Mouse (Mus musculus) ES-Bruce4 (cell line): ENCODE measurements around the gene Tnxb. TPM values are rescaled to one million over a fixed set of nuclear protein-coding genes. Genes with fewer than 3 reads are reported as not detected.
"Not testable (repeated sequence)": the region's sequence is repeated elsewhere in the genome, so short reads cannot be mapped to it uniquely, and the experiment has no call there.

Source experiments
- H3K27ac ChIP-seq: 2 replicates; pipeline ENCODE4 v1.5.1; 2012; ENCODE audit warnings: low read length, inconsistent platforms; ENCODE audit not compliant: insufficient read depth
- H3K27me3 ChIP-seq: 2 replicates; pipeline ENCODE4 v1.6.1; 2012; ENCODE audit warnings: mild to moderate bottlenecking, low read length, inconsistent platforms; ENCODE audit not compliant: control insufficient read depth, poor library complexity, insufficient read depth, severe bottlenecking
- H3K36me3 ChIP-seq: 2 replicates; pipeline ENCODE4 v1.6.1; 2012; ENCODE audit warnings: inconsistent platforms, mild to moderate bottlenecking, low read length, moderate library complexity; ENCODE audit not compliant: control insufficient read depth, poor library complexity, insufficient read depth, severe bottlenecking
- H3K4me1 ChIP-seq: one replicate; pipeline ENCODE4 v1.8.1; 2011; ENCODE audit warnings: low read length; ENCODE audit not compliant: control insufficient read depth, insufficient read depth
- H3K4me3 ChIP-seq: 2 replicates; pipeline ENCODE4 v1.5.1; 2011; ENCODE audit warnings: low read depth, mild to moderate bottlenecking, low read length
- H3K9ac ChIP-seq: 2 replicates; pipeline ENCODE4 v1.6.1; 2012; ENCODE audit warnings: low read depth, mild to moderate bottlenecking, inconsistent platforms; ENCODE audit not compliant: poor library complexity, severe bottlenecking
- H3K9me3 ChIP-seq: replicated peaks from 2 replicates; pipeline ENCODE4 v1.6.1; 2012; ENCODE audit warnings: mild to moderate bottlenecking, low read length, inconsistent platforms; ENCODE audit not compliant: control insufficient read depth, poor library complexity, insufficient read depth, severe bottlenecking
- CTCF ChIP-seq: IDR thresholded peaks from one replicate; pipeline ENCODE4 v1.8.1; 2011; ENCODE audit warnings: low read depth, low read length
- EP300 ChIP-seq: IDR thresholded peaks from 2 replicates; pipeline ENCODE4 v1.6.1; 2011; ENCODE audit warnings: low read depth, low read length; ENCODE audit not compliant: insufficient read depth
- POLR2A ChIP-seq: IDR thresholded peaks from one replicate; pipeline ENCODE4 v1.8.1; 2011; ENCODE audit warnings: low read length; ENCODE audit not compliant: insufficient read depth
- polyA plus RNA-seq: library from polyadenylated mRNA; stranded (reverse); fragments of >200 nt; gene quantifications from 2 replicates; pipeline ENCODE4 v1.2.4, GENCODE M21; 2011; ENCODE audit warnings: low read depth; ENCODE audit not compliant: missing spikeins, insufficient read depth, insufficient read length

The Tnxb gene
- polyA plus RNA-seq, 1 experiment = 0.13 TPM

GRCm38 (mm10) chr17:34737466-34737865 is 67.1 kb downstream of the Tnxb start:
- not testable (repeated sequence) for H3K27ac ChIP-seq, H3K4me1 ChIP-seq, H3K4me3 ChIP-seq, H3K9me3 ChIP-seq, H3K36me3 ChIP-seq, H3K27me3 ChIP-seq, H3K9ac ChIP-seq

GRCm38 (mm10) chr17:34739708-34740107 is 69.4 kb downstream of the Tnxb start:
- H3K4me3 ChIP-seq, H3K9ac ChIP-seq, H3K9me3 ChIP-seq, H3K36me3 ChIP-seq, H3K4me1 ChIP-seq, H3K27ac ChIP-seq, H3K27me3 ChIP-seq: not testable (repeated sequence)

GRCm38 (mm10) chr17:34740280-34740679 is 69.9 kb downstream of the Tnxb start:
- Histone ChIP-seq H3K4me1 (no peaks in the 10 kb centered on the region), H3K36me3 (no peaks in the 10 kb centered on the region), H3K9ac (no peak overlapping the region), H3K4me3 (no peak overlapping the region), H3K27ac (no peak overlapping the region), H3K27me3 (no peaks in the 10 kb centered on the region), H3K9me3 (no peaks in the 10 kb centered on the region)
- no peak for TF ChIP-seq POLR2A
- TF ChIP-seq EP300 = no peak
- TF ChIP-seq CTCF = no peak

- Histone ChIP-seq H3K27ac (no peak within 1 kb of the TSS), H3K27me3 (no peaks in the 10 kb centered on the region), H3K4me3 (no peak within 1 kb of the TSS), H3K9ac (no peak within 1 kb of the TSS), H3K36me3 (no peaks in the 10 kb centered on the region), H3K9me3 (peaks cover 1% of the 10 kb centered on the region; the same call in 1 of the 2 replicates), H3K4me1 (no peaks in the 10 kb centered on the region)
- no peak for TF ChIP-seq CTCF
- TF ChIP-seq EP300 = no peak
- no peak for TF ChIP-seq POLR2A
Observed at GRCm38 (mm10) chr17:34743719-34744118, 73.4 kb downstream of the Tnxb start, which contains the start of gene C4b. TSS of gene C4b (minus strand) at chr17:34743882.

- no peak overlapping the region for H3K4me3 ChIP-seq
- H3K4me1 ChIP-seq = no peaks in the 10 kb centered on the region
- no peaks in the 10 kb centered on the region for H3K27me3 ChIP-seq
- no peak overlapping the region for H3K9ac ChIP-seq
- no peak for TF ChIP-seq EP300
- TF ChIP-seq POLR2A = no peak
- no peak for TF ChIP-seq CTCF
- H3K9me3 ChIP-seq = peaks cover 6% of the 10 kb centered on the region
- H3K27ac ChIP-seq = no peak overlapping the region
- no peaks in the 10 kb centered on the region for H3K36me3 ChIP-seq
Observed at GRCm38 (mm10) chr17:34744206-34744605, 73.9 kb downstream of the Tnxb start.

GRCm38 (mm10) chr17:34744611-34745010 is 74.3 kb downstream of the Tnxb start:
- H3K36me3 ChIP-seq, H3K9me3 ChIP-seq, H3K4me1 ChIP-seq, H3K4me3 ChIP-seq, H3K27ac ChIP-seq, H3K27me3 ChIP-seq, H3K9ac ChIP-seq: not testable (repeated sequence)

- H3K36me3 ChIP-seq, H3K4me1 ChIP-seq, H3K4me3 ChIP-seq, H3K27me3 ChIP-seq, H3K9ac ChIP-seq, H3K27ac ChIP-seq: not testable (repeated sequence)
- H3K9me3 ChIP-seq = peaks cover 13% of the 10 kb centered on the region
Observed at GRCm38 (mm10) chr17:34745166-34745565, 74.8 kb downstream of the Tnxb start.
